Mouse (Mus musculus) cerebellum, adult 2 months (tissue): ENCODE data around the gene Tmcc2.
"Not testable (repeated sequence)": the region's sequence is repeated elsewhere in the genome, so short reads cannot be mapped to it uniquely, and the experiment has no call there.

Experiments used
- CTCF ChIP-seq: fragments of 200-500 bp; IDR thresholded peaks from 2 replicates; pipeline ENCODE4 v1.5.1; 2011; ENCODE audit warnings: low read depth, mild to moderate bottlenecking, control low read depth, low read length, moderate library complexity, borderline replicate concordance; ENCODE audit not compliant: insufficient read depth
- POLR2A ChIP-seq: fragments of 200-500 bp; IDR thresholded peaks from 2 replicates; pipeline ENCODE4 v1.6.1; 2011; ENCODE audit warnings: low read length, control low read depth, borderline replicate concordance; ENCODE audit not compliant: insufficient read depth

- TF ChIP-seq POLR2A, CTCF: not testable (repeated sequence)
Measured at GRCm38 (mm10) chr1:132349049-132349448, 42.0 kb downstream of the Tmcc2 start.
